Mouse (Mus musculus): ENCODE measurements around the gene Fxyd4. TPM values are rescaled to one million over a fixed set of nuclear protein-coding genes. Genes with fewer than 3 reads are reported as not detected.

Gene Fxyd4
- polyA plus RNA-seq, 1 experiment from 2014 or later: 3.1 TPM

GRCm38 (mm10) chr6:117932325-117933051 lies 5.0 kb downstream of the Fxyd4 start:
- ATAC-seq (ENCODE audit: low FRiP score): no peak
- Histone ChIP-seq H3K9me3 (replicated peaks) (no peaks in the 10 kb centered on the region), H3K4me1 (no peaks in the 10 kb centered on the region), H3K36me3 (peaks cover 10% of the 10 kb centered on the region; the same call in 1 of the 2 replicates), H3K27ac (no peak overlapping the region), H3K4me3 (no peak overlapping the region), H3K4me2 (replicated peaks) (no peak overlapping the region), H3K27me3 (no peaks in the 10 kb centered on the region), H3K9ac (no peak overlapping the region)
- WGBS: 59% methylated on average over 11 of the region's 11 CpGs

- Histone ChIP-seq H3K36me3 (peaks cover 25% of the 10 kb centered on the region), H3K9ac (no peak overlapping the region), H3K27ac (no peak overlapping the region), H3K4me2 (replicated peaks) (no peak overlapping the region), H3K4me1 (no peaks in the 10 kb centered on the region), H3K9me3 (replicated peaks) (no peaks in the 10 kb centered on the region), H3K4me3 (no peak overlapping the region), H3K27me3 (no peaks in the 10 kb centered on the region)
- no peak for ATAC-seq (ENCODE audit: low FRiP score)
- 98% methylated on average over 3 of the region's 3 CpGs for WGBS
Measured at GRCm38 (mm10) chr6:117929945-117930655, 7.4 kb downstream of the Fxyd4 start.

GRCm38 (mm10) chr6:117928746-117929145 lies 8.7 kb downstream of the Fxyd4 start:
- Histone ChIP-seq H3K36me3 (peaks cover 25% of the 10 kb centered on the region), H3K4me3 (no peak overlapping the region), H3K9ac (no peak overlapping the region), H3K4me1 (no peaks in the 10 kb centered on the region), H3K27ac (no peak overlapping the region), H3K27me3 (no peaks in the 10 kb centered on the region), H3K4me2 (replicated peaks) (no peak overlapping the region), H3K9me3 (replicated peaks) (no peaks in the 10 kb centered on the region)
- no peak for ATAC-seq (ENCODE audit: low FRiP score)
- 93% methylated on average over 5 of the region's 5 CpGs for WGBS

- H3K9ac ChIP-seq: no peak overlapping the region
- H3K27me3 ChIP-seq: no peaks in the 10 kb centered on the region
- H3K9me3 ChIP-seq (replicated peaks): no peaks in the 10 kb centered on the region
- H3K36me3 ChIP-seq: peaks cover 25% of the 10 kb centered on the region
- no peak overlapping the region for H3K4me3 ChIP-seq
- H3K27ac ChIP-seq: no peak overlapping the region
- no peak for ATAC-seq (ENCODE audit: low FRiP score)
- H3K4me2 ChIP-seq (replicated peaks): no peak overlapping the region
- WGBS: 90% methylated on average over 7 of the region's 7 CpGs
- H3K4me1 ChIP-seq: no peaks in the 10 kb centered on the region
Measured at GRCm38 (mm10) chr6:117927955-117928354, 9.5 kb downstream of the Fxyd4 start.

GRCm38 (mm10) chr6:117926871-117927491 lies 10.5 kb downstream of the Fxyd4 start:
- Histone ChIP-seq H3K27ac (no peak overlapping the region), H3K36me3 (peaks cover 25% of the 10 kb centered on the region), H3K4me3 (no peak overlapping the region), H3K9ac (no peak overlapping the region), H3K27me3 (no peaks in the 10 kb centered on the region), H3K9me3 (replicated peaks) (no peaks in the 10 kb centered on the region), H3K4me1 (no peaks in the 10 kb centered on the region), H3K4me2 (replicated peaks) (no peak overlapping the region)
- ATAC-seq (ENCODE audit: low FRiP score): no peak
- 84% methylated on average over 4 of the region's 4 CpGs for WGBS

GRCm38 (mm10) chr6:117922041-117922440 lies 15.5 kb downstream of the Fxyd4 start:
- H3K27ac ChIP-seq: no peak overlapping the region
- no peak overlapping the region for H3K4me2 ChIP-seq (replicated peaks)
- no peak overlapping the region for H3K9ac ChIP-seq
- H3K9me3 ChIP-seq (replicated peaks): no peaks in the 10 kb centered on the region
- H3K4me3 ChIP-seq: no peak overlapping the region
- ATAC-seq (ENCODE audit: low FRiP score): no peak
- peaks cover 15% of the 10 kb centered on the region for H3K4me1 ChIP-seq
- no peaks in the 10 kb centered on the region for H3K27me3 ChIP-seq
- peaks cover 18% of the 10 kb centered on the region for H3K36me3 ChIP-seq
- 96% methylated on average over 3 of the region's 3 CpGs for WGBS

- Histone ChIP-seq H3K9me3 (replicated peaks) (no peaks in the 10 kb centered on the region), H3K9ac (no peak overlapping the region), H3K36me3 (peaks cover 8% of the 10 kb centered on the region), H3K4me3 (no peak overlapping the region), H3K27me3 (no peaks in the 10 kb centered on the region), H3K27ac (no peak overlapping the region), H3K4me1 (peaks cover 23% of the 10 kb centered on the region), H3K4me2 (replicated peaks) (no peak overlapping the region)
- WGBS: 67% methylated on average over 3 of the region's 3 CpGs
- ATAC-seq (ENCODE audit: low FRiP score): no peak
Measured at GRCm38 (mm10) chr6:117920659-117921640, 16.5 kb downstream of the Fxyd4 start.

- 31% methylated on average over 5 of the region's 5 CpGs for WGBS
- peak overlapping the region; percentile 97 for H3K4me2 ChIP-seq (replicated peaks)
- no peaks in the 10 kb centered on the region for H3K27me3 ChIP-seq
- H3K4me3 ChIP-seq: peak overlapping the region; percentile 66
- H3K9ac ChIP-seq: peak overlapping the region; percentile 73
- H3K36me3 ChIP-seq: 0 out of 2 replicates have a peak, but pooled peaks cover 4% of the 10 kb centered on the region
- ATAC-seq (ENCODE audit: low FRiP score): no peak
- no peaks in the 10 kb centered on the region for H3K9me3 ChIP-seq (replicated peaks)
- H3K4me1 ChIP-seq: peaks cover 27% of the 10 kb centered on the region
- peak overlapping the region; percentile 86; the same call in 1 of the 2 replicates for H3K27ac ChIP-seq
Measured at GRCm38 (mm10) chr6:117918043-117918442, 19.4 kb downstream of the Fxyd4 start.

- H3K4me1 ChIP-seq: peaks cover 27% of the 10 kb centered on the region
- H3K4me2 ChIP-seq (replicated peaks): peak overlapping the region; percentile 97
- H3K9me3 ChIP-seq (replicated peaks): no peaks in the 10 kb centered on the region
- no peaks in the 10 kb centered on the region for H3K27me3 ChIP-seq
- H3K9ac ChIP-seq: peak overlapping the region; percentile 73
- ATAC-seq (ENCODE audit: low FRiP score): peak; percentile 62
- peak overlapping the region; percentile 86 for H3K27ac ChIP-seq
- whole genome bisulfite sequencing: 2% methylated on average over 21 of the region's 21 CpGs
- peak overlapping the region; percentile 66 for H3K4me3 ChIP-seq
- 0 out of 2 replicates have a peak, but pooled peaks cover 4% of the 10 kb centered on the region for H3K36me3 ChIP-seq
Measured at GRCm38 (mm10) chr6:117917576-117917975, 19.9 kb downstream of the Fxyd4 start.

- peak overlapping the region; percentile 86 for H3K27ac ChIP-seq
- peak overlapping the region; percentile 97 for H3K4me2 ChIP-seq (replicated peaks)
- peak; percentile 88 for ATAC-seq (ENCODE audit: low FRiP score)
- peaks cover 27% of the 10 kb centered on the region for H3K4me1 ChIP-seq
- no peaks in the 10 kb centered on the region for H3K9me3 ChIP-seq (replicated peaks)
- 0 out of 2 replicates have a peak, but pooled peaks cover 4% of the 10 kb centered on the region for H3K36me3 ChIP-seq
- under 1% methylated on average over 62 of the region's 62 CpGs for WGBS
- H3K27me3 ChIP-seq: no peaks in the 10 kb centered on the region
- peak overlapping the region; percentile 66 for H3K4me3 ChIP-seq
- H3K9ac ChIP-seq: peak overlapping the region; percentile 73
Measured at GRCm38 (mm10) chr6:117916737-117917426, 20.6 kb downstream of the Fxyd4 start.

- WGBS: 2% methylated on average over 12 of the region's 12 CpGs
- peak overlapping the region; percentile 86 for H3K27ac ChIP-seq
- ATAC-seq (ENCODE audit: low FRiP score): no peak
- no peaks in the 10 kb centered on the region for H3K9me3 ChIP-seq (replicated peaks)
- peaks cover 27% of the 10 kb centered on the region for H3K4me1 ChIP-seq
- H3K36me3 ChIP-seq: 0 out of 2 replicates have a peak, but pooled peaks cover 4% of the 10 kb centered on the region
- H3K9ac ChIP-seq: peak overlapping the region; percentile 73
- H3K27me3 ChIP-seq: no peaks in the 10 kb centered on the region
- H3K4me2 ChIP-seq (replicated peaks): peak overlapping the region; percentile 97
- H3K4me3 ChIP-seq: peak overlapping the region; percentile 66
Measured at GRCm38 (mm10) chr6:117916205-117916736, 21.2 kb downstream of the Fxyd4 start.
